Mouse (Mus musculus) embryonic fibroblast, embryonic 13.5 days (primary cell): ENCODE measurements around the gene C1rl.
"Not testable (repeated sequence)": the region's sequence is repeated elsewhere in the genome, so short reads cannot be mapped to it uniquely, and the experiment has no call there.

Experiments used
- CTCF ChIP-seq: IDR thresholded peaks from 2 replicates; pipeline ENCODE4 v1.5.1; 2011; ENCODE audit warnings: mild to moderate bottlenecking, control low read depth, low read length, moderate library complexity, borderline replicate concordance; ENCODE audit not compliant: insufficient read depth
- POLR2A ChIP-seq: IDR thresholded peaks from 2 replicates; pipeline ENCODE4 v1.6.1; 2011; ENCODE audit warnings: low read depth, mild to moderate bottlenecking, control low read depth, low read length, moderate library complexity

GRCm38 (mm10) chr6:124542284-124542683 lies 49.4 kb downstream of the C1rl start, which contains the start of gene C1s1:
- TF ChIP-seq CTCF, POLR2A: not testable (repeated sequence)
